Mouse (Mus musculus) embryonic facial prominence, embryonic 14.5 days (tissue): ENCODE results near the gene Rnaseh2c. TPM values are rescaled to one million over a fixed set of nuclear protein-coding genes. Genes with fewer than 3 reads are reported as not detected.

Experiments used
- ATAC-seq: fragments of 200-750 bp; cut with Nextera tagmentation; 2 replicates; pipeline ENCODE4 v1.8.0; 2017; ENCODE audit warnings: low read depth, moderate number of reproducible peaks, moderate TSS enrichment
- DNase-seq: peaks from one replicate; pipeline ENCODE4 v3.0.0-alpha.2; 2015; ENCODE audit warnings: low spot score
- H3K27ac ChIP-seq: fragments of 300-500 bp; sonication (generic); replicated peaks from 2 replicates; pipeline ENCODE4 v1.5.1; 2014; ENCODE audit warnings: low read depth, mild to moderate bottlenecking, low read length, moderate library complexity
- H3K27me3 ChIP-seq: fragments of 300-500 bp; sonication (generic); replicated peaks from 2 replicates; pipeline ENCODE4 v1.6.1; 2014; ENCODE audit warnings: low read length; ENCODE audit not compliant: control insufficient read depth, insufficient read depth
- H3K36me3 ChIP-seq: fragments of 300-500 bp; sonication (generic); 2 replicates; pipeline ENCODE4 v1.6.1; 2014; ENCODE audit warnings: low read length, mixed read lengths; ENCODE audit not compliant: control insufficient read depth, insufficient read depth
- H3K4me1 ChIP-seq: fragments of 300-500 bp; sonication (generic); 2 replicates; pipeline ENCODE4 v1.6.1; 2014; ENCODE audit warnings: antibody characterized with exemption, low read length; ENCODE audit not compliant: control insufficient read depth, insufficient read depth
- H3K4me2 ChIP-seq: fragments of 300-500 bp; sonication (generic); 2 replicates; pipeline ENCODE4 v1.6.1; 2014; ENCODE audit warnings: low read depth, mild to moderate bottlenecking, low read length, moderate library complexity, mixed read lengths
- H3K4me3 ChIP-seq: fragments of 300-500 bp; sonication (generic); 2 replicates; pipeline ENCODE4 v1.5.1; 2014; ENCODE audit warnings: low read depth, mild to moderate bottlenecking, low read length
- H3K9ac ChIP-seq: fragments of 300-500 bp; sonication (generic); 2 replicates; pipeline ENCODE4 v1.6.1; 2014; ENCODE audit warnings: low read depth, mild to moderate bottlenecking, low read length, moderate library complexity, mixed read lengths
- H3K9me3 ChIP-seq: fragments of 300-500 bp; sonication (generic); 2 replicates; pipeline ENCODE4 v1.6.1; 2016; ENCODE audit warnings: low read length; ENCODE audit not compliant: control insufficient read depth
- WGBS: fragments of 180-500 bp; shearing (Covaris S2); extraction: QIAGEN DNeasy Blood & Tissue Kit; methylation state at CpG from one replicate; pipeline ENCODE4 v1.1.7; 2014; 5-methylcytosine and 5-hydroxymethylcytosine counted together
- polyA plus RNA-seq: library from polyadenylated mRNA; unstranded; fragments of >200 nt; fragmentation: Nextera tagmentation; extraction: Ambion mirVana; gene quantifications from 2 replicates; pipeline ENCODE4 v1.2.1, GENCODE M21; 2014

The Rnaseh2c gene
- polyA plus RNA-seq, 1 experiment from 2014 or later: 94.8 TPM

GRCm38 (mm10) chr19:5570353-5571246 is 31.1 kb upstream of the Rnaseh2c start:
- Histone ChIP-seq H3K4me2 (no peak overlapping the region), H3K4me3 (no peak overlapping the region), H3K27me3 (0 out of 2 replicates have a peak, but pooled peaks cover 7% of the 10 kb centered on the region), H3K9ac (no peak overlapping the region), H3K4me1 (peaks cover 10% of the 10 kb centered on the region; the same call in 1 of the 2 replicates), H3K36me3 (0 out of 2 replicates have a peak, but pooled peaks cover 14% of the 10 kb centered on the region), H3K27ac (no peak overlapping the region), H3K9me3 (no peaks in the 10 kb centered on the region)
- DNase-seq (no peak), ATAC-seq (no peak)
- WGBS: 79% methylated on average over 30 of the region's 32 CpGs

GRCm38 (mm10) chr19:5571831-5572230 is 29.8 kb upstream of the Rnaseh2c start:
- ATAC-seq: no peak
- 79% methylated on average over 5 of the region's 5 CpGs for WGBS
- Histone ChIP-seq H3K9me3 (no peaks in the 10 kb centered on the region), H3K4me1 (peaks cover 10% of the 10 kb centered on the region; the same call in 1 of the 2 replicates), H3K9ac (no peak overlapping the region), H3K4me2 (no peak overlapping the region), H3K27ac (no peak overlapping the region), H3K4me3 (no peak overlapping the region), H3K27me3 (no peaks in the 10 kb centered on the region), H3K36me3 (0 out of 2 replicates have a peak, but pooled peaks cover 14% of the 10 kb centered on the region)
- DNase-seq: no peak

GRCm38 (mm10) chr19:5572331-5573125 is 29.1 kb upstream of the Rnaseh2c start:
- H3K9me3 ChIP-seq: no peaks in the 10 kb centered on the region
- no peak overlapping the region for H3K4me3 ChIP-seq
- WGBS: 77% methylated on average over 19 of the region's 19 CpGs
- no peak overlapping the region for H3K4me2 ChIP-seq
- DNase-seq (no peak), ATAC-seq (no peak)
- no peak overlapping the region for H3K9ac ChIP-seq
- 0 out of 2 replicates have a peak, but pooled peaks cover 14% of the 10 kb centered on the region for H3K36me3 ChIP-seq
- H3K27me3 ChIP-seq: no peaks in the 10 kb centered on the region
- H3K4me1 ChIP-seq: peaks cover 6% of the 10 kb centered on the region; the same call in 1 of the 2 replicates
- no peak overlapping the region for H3K27ac ChIP-seq

GRCm38 (mm10) chr19:5575336-5575735 is 26.3 kb upstream of the Rnaseh2c start:
- H3K36me3 ChIP-seq: 0 out of 2 replicates have a peak, but pooled peaks cover 10% of the 10 kb centered on the region
- DNase-seq (no peak), ATAC-seq (no peak)
- no peaks in the 10 kb centered on the region for H3K9me3 ChIP-seq
- no peaks in the 10 kb centered on the region for H3K4me1 ChIP-seq
- WGBS: 95% methylated on average over 1 of the region's 1 CpGs
- H3K9ac ChIP-seq: no peak overlapping the region
- H3K27ac ChIP-seq: no peak overlapping the region
- H3K27me3 ChIP-seq: no peaks in the 10 kb centered on the region
- H3K4me2 ChIP-seq: no peak overlapping the region
- no peak overlapping the region for H3K4me3 ChIP-seq

GRCm38 (mm10) chr19:5579971-5580370 is 21.7 kb upstream of the Rnaseh2c start:
- 61% methylated on average over 4 of the region's 4 CpGs for WGBS
- H3K36me3 ChIP-seq: no peaks in the 10 kb centered on the region
- no peaks in the 10 kb centered on the region for H3K27me3 ChIP-seq
- no peak overlapping the region for H3K4me2 ChIP-seq
- H3K4me3 ChIP-seq: no peak overlapping the region
- H3K27ac ChIP-seq: no peak overlapping the region
- DNase-seq (no peak), ATAC-seq (no peak)
- H3K4me1 ChIP-seq: no peaks in the 10 kb centered on the region
- no peak overlapping the region for H3K9ac ChIP-seq
- no peaks in the 10 kb centered on the region for H3K9me3 ChIP-seq

GRCm38 (mm10) chr19:5580776-5581175 is 20.9 kb upstream of the Rnaseh2c start:
- no peaks in the 10 kb centered on the region for H3K36me3 ChIP-seq
- DNase-seq (no peak), ATAC-seq (no peak)
- no peak overlapping the region for H3K27ac ChIP-seq
- no peak overlapping the region for H3K9ac ChIP-seq
- H3K27me3 ChIP-seq: no peaks in the 10 kb centered on the region
- H3K9me3 ChIP-seq: no peaks in the 10 kb centered on the region
- no peak overlapping the region for H3K4me2 ChIP-seq
- no peak overlapping the region for H3K4me3 ChIP-seq
- 91% methylated on average over 6 of the region's 6 CpGs for WGBS
- H3K4me1 ChIP-seq: no peaks in the 10 kb centered on the region

GRCm38 (mm10) chr19:5581995-5582394 is 19.7 kb upstream of the Rnaseh2c start:
- DNase-seq (no peak), ATAC-seq (no peak)
- H3K27me3 ChIP-seq: no peaks in the 10 kb centered on the region
- no peak overlapping the region for H3K27ac ChIP-seq
- no peak overlapping the region for H3K9ac ChIP-seq
- H3K9me3 ChIP-seq: no peaks in the 10 kb centered on the region
- no peaks in the 10 kb centered on the region for H3K4me1 ChIP-seq
- H3K36me3 ChIP-seq: no peaks in the 10 kb centered on the region
- no peak overlapping the region for H3K4me3 ChIP-seq
- no peak overlapping the region for H3K4me2 ChIP-seq
- WGBS: 70% methylated on average over 2 of the region's 2 CpGs

- no peaks in the 10 kb centered on the region for H3K4me1 ChIP-seq
- H3K4me2 ChIP-seq: no peak overlapping the region
- H3K4me3 ChIP-seq: no peak overlapping the region
- DNase-seq (no peak), ATAC-seq (no peak)
- H3K27me3 ChIP-seq: no peaks in the 10 kb centered on the region
- no peaks in the 10 kb centered on the region for H3K9me3 ChIP-seq
- H3K27ac ChIP-seq: no peak overlapping the region
- 76% methylated on average over 9 of the region's 9 CpGs for WGBS
- no peaks in the 10 kb centered on the region for H3K36me3 ChIP-seq
- no peak overlapping the region for H3K9ac ChIP-seq
Measured at GRCm38 (mm10) chr19:5589159-5589558, 12.5 kb upstream of the Rnaseh2c start.
